Mouse (Mus musculus) urinary bladder, postnatal 25 days (tissue): ENCODE results near the gene Ppp1r2.
A peak's percentile ranks its signal among the peaks of the same experiment; 100 is the strongest.
"Not testable (repeated sequence)": the region's sequence is repeated elsewhere in the genome, so short reads cannot be mapped to it uniquely, and the experiment has no call there.

ENCODE experiments used
- DNase-seq: peaks from one replicate; pipeline ENCODE4 v3.0.0; 2022; ENCODE audit warnings: low spot score

Gene Ppp1r2

DNA sequence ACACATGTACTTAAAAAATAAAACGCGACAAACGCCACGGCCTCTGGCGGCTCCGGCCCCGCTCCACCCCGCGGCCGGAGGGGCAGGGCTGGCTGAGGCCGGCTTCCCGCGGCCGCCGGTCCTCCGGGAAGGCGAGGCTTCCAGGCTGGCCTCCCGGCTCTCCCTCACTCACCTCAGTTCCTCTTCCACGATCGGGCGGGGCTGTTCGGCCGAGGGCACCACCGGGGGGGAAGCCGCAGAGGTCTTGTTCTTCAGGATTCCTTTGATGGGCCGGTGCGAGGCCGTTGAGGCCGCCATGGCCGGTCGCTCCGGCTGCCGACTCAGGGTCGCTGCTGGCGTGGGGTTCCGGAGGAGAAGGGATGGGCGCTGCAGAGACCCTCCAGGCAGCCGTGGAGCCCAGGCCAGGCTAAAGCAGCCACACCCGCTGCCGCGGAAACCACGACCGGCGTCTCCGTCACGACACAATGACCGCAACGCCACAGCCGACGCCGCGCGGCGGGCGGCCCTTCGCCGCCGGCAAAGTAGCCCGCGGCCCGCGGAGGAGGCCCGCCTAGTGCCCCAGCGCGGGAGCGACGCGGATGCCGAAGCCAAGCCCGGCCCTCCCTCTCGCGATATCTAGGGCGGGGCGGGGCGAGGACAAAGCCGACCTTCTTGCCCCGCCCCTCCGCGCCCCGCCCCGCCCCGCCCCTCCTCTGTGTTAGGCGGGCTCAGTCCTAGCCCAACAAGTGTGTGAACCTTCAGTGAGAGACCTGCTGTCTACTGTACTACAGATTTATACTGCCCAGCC lies at the start of gene Ppp1r2:
Gene Ppp1r2, minus strand, starts transcription at position 604 of the 787 bp plus-strand sequence.
- DNase-seq: peak; percentile 94

DNA sequence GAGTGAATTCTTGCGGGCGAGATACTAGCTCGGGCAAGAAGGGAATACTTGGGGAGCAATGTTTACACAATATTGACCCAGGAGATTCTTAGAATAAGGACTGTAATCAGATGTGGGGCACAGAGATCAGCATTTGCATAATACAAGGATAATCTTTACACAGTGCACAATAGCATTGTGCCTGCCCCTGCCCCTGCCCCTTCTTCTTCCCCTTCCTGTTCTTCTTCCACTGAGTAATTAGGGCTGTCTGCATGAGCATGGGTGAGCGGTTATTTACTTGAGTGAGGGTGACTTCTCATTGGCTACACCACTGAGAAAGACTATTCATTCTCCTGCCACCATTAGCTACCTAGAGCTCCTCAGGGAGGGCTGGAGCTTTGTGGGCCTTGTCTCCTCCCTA lies 46.4 kb upstream of the Ppp1r2 start:
- DNase-seq: no peak

- no peak for DNase-seq
Measured at GRCm38 (mm10) chr16:31320954-31321353, 45.9 kb upstream of the Ppp1r2 start.

DNA sequence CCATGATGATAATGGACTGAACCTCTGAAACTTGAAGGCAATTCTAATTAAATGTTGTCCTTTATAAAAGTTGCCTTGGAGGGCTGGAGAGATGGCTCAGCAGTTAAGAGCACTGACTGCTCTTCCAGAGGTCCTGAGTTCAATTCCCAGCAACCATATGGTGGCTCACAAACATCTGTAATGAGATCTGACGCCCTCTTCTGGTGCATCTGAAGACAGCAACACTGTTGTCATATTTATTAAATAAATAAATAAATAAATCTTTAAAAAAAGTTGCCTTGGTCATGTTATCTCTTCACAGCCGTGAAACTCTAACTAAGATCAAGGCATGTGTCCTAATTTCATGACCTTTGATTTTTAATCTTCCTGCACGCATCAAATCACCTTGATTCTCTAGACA lies 44.6 kb upstream of the Ppp1r2 start:
- not testable (repeated sequence) for DNase-seq

- DNase-seq: no peak
Measured at GRCm38 (mm10) chr16:31319316-31319715, 44.2 kb upstream of the Ppp1r2 start.

GRCm38 (mm10) chr16:31318418-31318817 lies 43.3 kb upstream of the Ppp1r2 start:
- no peak for DNase-seq

DNA sequence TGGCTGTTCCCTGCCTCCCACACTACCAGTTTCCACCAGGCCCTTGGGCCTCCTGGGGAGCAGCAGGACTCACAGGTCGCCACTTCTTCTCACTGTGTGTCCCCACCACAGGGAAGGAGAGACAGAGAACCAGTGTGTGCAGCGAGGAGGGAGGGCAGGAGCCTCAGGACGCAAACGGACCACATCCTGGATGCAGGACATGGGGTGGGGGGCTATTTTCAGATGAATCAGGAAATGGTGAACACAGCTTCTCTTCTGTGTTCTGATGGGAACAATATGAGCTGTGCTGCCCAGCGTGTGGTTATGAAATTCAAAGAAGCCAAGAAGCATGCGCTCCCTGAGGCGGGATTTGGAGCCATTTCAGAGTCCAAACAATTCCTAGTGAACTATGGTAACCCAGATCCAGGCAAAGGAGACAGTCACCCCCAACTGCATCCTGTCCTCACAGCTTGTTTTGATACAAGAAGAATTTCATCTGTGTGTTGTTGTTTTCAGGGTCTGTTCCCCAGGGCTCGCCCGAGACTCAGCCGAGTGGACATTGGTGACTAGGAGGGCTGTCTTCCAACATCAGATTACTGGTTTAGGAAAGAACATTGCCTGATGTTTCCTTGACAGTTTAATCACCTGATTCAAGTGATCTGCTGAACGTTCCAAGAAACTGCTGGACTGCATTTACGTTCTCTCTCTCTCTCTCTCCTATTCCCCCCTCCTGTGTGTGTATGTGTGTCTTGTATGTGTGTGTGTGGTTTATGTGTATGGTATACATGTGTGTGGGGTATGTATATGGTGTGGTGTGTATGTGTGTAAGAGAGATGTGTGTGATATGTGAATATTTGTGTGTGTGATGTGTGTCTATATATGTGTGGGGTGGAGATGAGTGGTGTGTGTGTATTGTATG lies 41.4 kb upstream of the Ppp1r2 start:
- DNase-seq: not testable (repeated sequence)

DNA sequence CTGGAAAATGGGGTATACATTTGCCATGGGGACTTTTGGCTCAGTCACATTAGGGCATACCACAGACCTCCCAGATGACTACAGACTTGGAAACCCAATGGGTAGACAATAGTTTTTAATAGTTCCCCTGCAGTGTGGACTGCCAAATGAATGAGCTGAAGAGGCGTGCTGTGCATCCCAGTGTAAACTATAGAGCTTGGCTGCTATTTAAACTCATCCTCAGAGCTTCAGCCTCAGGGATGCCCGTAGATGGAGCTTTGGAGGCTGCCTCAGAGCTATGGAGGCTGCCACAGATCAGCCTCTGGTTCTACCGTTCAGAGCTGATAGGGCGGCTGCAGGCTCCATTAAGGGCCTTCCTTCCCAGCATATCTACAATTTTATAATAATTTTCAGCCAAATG lies 40.2 kb upstream of the Ppp1r2 start:
- no peak for DNase-seq

DNA sequence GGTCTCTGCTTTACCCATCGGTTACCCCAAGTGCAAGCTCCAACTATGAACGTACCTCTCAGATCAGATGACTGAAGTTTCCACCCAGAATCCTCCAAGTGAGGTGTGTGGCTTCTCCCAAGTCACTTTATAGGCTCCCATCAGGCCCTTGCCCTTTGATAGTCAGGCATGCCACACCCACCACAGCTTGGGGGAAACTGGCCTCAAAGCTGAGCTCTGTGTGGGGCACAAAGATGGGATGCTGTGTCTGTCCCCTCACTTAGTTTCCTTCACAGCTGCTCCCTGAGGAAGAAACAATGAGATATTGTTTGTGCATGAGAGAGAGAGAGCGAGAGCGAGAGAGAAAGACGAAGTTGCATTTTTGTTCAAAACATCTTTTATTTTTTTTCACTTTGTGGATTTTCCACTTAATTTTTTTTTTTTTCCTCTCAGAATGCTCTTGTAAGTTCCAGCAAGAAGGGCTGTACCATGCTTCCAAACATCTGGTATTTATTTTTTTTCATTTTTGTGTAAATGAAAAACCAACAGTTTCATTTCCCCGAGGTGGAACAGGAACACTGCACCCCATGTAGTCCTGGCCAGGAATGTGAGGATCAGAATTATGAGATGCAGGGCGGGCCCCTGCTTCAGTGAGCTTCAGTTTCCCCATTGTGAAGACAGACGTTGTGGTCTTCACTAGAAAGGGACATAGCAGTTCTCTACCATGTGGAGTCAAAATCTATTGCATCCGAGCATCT lies 39.6 kb upstream of the Ppp1r2 start, which contains the start of gene Apod:
Gene Apod, minus strand, starts transcription at position 312 of the 737 bp plus-strand sequence.
- no peak for DNase-seq

GRCm38 (mm10) chr16:31313611-31314010 lies 38.5 kb upstream of the Ppp1r2 start:
- DNase-seq: no peak

GRCm38 (mm10) chr16:31312296-31312695 lies 37.2 kb upstream of the Ppp1r2 start:
- no peak for DNase-seq

DNA sequence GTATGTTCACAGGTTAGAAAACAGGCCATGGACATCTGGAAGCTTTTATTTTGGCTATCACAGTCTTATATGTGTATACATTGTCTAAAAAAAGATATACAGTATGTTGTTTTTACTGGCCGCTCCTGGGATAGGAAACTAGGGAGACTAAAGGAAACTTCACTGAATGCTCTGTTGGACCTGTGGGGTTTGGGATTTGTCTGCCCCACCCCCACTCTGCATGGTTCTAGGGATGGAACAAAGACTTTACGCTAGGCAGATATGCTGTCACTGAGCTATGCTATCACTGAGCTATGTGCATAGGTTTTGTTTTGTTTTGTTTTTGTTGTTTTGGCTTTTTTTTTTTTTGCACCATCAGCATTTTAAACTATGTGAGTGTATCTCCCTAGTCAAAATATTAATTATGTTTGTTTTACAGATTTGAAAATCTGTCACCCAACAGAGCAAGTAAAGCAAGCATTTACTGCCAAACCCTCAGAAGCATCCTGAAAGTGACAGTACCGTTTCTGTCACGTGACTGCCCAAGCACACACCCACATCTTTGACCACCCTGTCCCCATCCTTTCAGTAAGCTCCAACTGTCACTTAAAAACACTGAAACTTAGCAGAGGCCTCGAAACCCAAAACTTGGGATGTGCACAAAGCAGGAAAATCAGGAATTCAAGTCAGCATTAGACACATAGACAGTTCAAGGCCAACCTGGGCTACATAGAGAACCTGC lies 30.3 kb upstream of the Ppp1r2 start:
- no peak for DNase-seq

DNA sequence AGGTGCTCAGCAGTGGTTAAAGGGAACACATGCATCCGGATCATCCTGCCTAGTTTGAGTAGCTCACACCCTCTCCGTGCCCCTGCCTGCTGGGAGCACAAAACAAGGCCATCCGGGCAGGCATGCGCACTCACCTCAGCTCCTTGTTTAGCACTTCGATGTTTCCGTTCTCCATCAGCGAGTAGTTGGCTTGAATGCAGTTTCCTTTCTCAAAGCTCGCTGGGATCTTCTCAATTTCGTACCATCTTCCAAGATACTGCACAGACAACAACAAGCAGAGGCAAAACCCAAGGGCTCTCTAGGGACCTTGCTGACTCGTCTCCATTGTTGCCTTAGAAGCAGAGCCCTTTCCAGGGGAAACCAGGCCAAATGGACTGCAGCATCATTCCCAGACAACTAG lies 28.2 kb upstream of the Ppp1r2 start:
- no peak for DNase-seq

DNA sequence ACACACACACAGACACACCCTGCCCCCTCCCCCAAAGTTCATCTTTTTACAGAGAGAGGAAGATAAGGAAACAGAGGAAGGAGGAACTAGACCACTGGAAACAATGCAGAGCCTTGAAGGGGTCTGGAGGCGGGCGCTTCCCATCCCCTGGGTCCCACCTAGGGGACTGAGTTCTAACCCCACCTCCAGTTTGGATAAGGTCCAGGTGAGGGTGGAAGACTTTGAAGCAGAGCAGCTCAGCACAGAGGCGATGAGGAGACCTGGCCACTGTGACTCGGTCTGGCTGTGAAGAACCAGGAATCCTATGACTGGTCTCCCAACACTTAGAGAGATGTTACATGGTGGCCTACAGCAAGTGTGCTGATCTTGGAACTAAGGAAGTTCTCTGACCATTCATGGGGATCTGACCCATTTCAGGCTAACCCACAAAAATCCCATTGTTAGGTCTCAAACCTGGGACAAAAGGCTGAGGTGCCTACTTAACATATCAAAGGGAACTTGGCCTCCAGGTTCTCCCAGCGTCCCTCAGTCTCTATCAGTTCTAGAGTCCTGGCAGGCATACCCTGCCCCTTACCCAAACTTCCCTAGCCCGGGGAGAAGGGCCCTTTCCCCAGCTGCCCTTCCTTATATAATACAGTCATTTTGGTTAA lies 25.9 kb upstream of the Ppp1r2 start:
- DNase-seq: no peak

GRCm38 (mm10) chr16:31300467-31300866 lies 25.4 kb upstream of the Ppp1r2 start:
- no peak for DNase-seq

DNA sequence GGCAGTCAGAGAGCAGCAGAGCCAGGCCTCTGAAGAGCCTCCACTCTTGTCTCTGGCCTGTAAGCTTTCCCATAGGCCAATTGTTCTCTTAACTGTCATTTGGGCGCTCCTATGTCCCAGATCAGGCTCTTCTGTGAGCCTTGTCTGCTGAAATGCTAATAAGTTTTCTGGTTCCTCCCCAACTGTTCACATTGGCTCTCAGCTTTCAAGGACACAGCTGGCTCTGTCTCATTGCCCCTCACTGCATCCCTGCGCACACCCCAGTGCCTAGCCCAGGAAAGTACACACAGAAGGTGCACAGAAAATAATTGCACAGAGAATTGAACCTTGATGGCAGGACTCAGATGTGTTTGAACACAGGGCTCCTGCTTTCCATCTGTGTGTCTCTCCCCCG lies 24.9 kb upstream of the Ppp1r2 start:
- DNase-seq: no peak

- no peak for DNase-seq
Measured at GRCm38 (mm10) chr16:31299164-31299959, 24.3 kb upstream of the Ppp1r2 start.

GRCm38 (mm10) chr16:31297113-31297512 lies 22.0 kb upstream of the Ppp1r2 start:
- DNase-seq: no peak

GRCm38 (mm10) chr16:31293761-31294160 lies 18.7 kb upstream of the Ppp1r2 start:
- no peak for DNase-seq

DNA sequence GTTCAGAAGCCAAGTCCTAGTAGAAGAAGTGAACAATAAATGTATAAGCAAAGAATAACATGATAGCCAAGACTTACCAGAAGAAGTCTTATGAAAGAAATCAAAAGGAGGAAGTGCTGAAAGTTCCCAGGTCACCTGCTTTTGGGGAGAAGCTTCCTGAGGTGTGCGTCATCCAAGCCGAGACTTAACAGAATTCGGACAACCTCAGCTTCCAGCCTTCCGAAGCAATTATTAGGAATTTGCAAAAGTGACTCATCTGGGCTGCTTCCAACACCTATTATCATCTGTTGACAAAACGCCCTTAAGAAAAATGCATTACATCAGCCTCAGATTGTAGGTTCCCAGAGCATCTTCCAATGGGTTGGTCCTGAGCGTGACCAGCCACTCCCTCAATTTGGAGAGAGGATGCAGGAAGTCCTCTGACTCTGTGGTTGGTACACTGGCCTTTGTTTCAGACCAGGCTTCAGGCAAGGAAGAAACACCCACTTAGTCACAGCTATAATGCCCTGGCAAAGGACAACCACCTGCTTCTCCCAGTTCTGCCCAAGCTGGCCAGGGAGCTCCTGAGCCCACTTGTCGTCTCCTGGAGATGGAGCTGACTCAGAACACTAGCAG lies 15.8 kb upstream of the Ppp1r2 start:
- peak; percentile 34 for DNase-seq
